Mouse (Mus musculus): ENCODE data around the gene Erg. TPM values are rescaled to one million over a fixed set of nuclear protein-coding genes. Genes with fewer than 3 reads are reported as not detected.

The Erg gene
- total RNA-seq, 1 experiment from 2014 or later: 272 TPM

DNA sequence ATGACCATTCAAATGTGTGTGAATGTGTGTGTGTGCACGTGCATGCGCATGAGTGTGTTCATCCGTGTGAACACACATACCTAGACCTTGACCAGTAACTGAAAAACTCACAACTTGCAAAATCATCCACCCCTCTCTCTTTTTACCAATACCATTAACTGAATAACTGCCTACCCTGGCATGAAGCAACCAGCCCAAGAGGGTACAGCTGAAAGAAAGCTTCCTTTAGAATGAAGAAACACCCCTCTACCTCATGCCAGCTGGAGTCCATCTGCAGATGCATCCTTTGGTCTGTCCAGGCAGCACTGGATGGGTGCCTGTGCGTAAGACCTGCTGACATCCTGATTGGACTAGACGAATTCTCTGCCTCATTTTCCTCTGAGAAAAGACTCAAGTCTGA lies 198.1 kb downstream of the Erg start:
- ATAC-seq (replicated peaks in 1 of 2; ENCODE audit: insufficient read depth in 1 of 2, low FRiP score in 2 of 2, low TSS enrichment in 1 of 2, low read depth in 1 of 2, poor library complexity in 2 of 2, severe bottlenecking in 2 of 2): no peak

DNA sequence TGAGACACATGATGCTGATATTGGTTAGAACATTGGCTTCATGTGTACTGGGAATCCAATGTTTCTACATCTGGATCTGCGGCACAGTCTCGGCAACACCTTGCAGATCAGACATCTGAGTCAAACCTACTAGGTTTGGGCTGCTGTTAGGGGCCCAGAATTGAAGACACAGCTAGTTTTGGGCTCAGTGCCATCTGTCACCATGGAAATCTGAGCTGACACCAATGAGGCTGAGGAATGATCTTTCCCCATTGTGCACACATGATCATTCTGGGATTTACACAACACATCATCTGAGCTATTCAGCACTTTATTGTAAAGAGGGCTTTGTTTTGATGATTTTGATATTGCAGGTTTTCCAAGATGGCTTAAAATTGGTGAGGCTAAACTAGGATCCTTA lies 199.4 kb downstream of the Erg start:
- ATAC-seq (replicated peaks in 1 of 2; ENCODE audit: insufficient read depth in 1 of 2, low FRiP score in 2 of 2, low TSS enrichment in 1 of 2, low read depth in 1 of 2, poor library complexity in 2 of 2, severe bottlenecking in 2 of 2): no peak

DNA sequence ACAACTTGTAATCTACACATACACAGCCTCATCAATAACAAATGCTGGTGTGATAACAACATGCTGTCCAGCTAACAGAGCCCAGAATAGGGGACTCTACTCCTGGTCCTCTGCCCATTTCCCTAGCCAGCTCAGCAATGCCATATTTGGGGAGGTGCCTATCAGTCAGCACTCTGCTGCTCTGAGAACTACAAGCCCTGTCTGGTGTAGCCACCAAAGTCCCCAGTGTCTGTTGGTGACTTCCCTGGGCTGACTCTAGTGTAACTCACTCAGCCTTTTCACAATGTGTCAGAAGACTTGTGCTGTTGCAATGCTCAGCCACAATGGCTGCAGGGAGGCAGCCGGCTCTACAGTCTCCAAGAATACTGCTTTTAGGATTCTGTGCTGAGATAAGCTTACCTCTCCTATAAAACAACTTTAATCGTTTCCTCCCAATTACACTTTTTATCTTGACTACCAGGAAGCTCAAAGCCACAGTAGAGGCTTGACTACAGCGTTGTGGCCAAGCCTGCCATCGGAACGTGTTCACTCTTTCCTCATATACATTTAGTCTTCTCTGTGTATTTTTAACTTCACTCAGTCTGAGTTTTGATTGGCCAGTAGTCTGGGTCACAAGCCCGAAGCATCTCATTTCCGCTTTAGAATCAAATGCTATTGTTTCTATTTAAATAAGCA lies 201.0 kb downstream of the Erg start:
- peak; percentile 17 to 41; a peak in 1 of 4 replicates for ATAC-seq (replicated peaks in 1 of 2; ENCODE audit: insufficient read depth in 1 of 2, low FRiP score in 2 of 2, low TSS enrichment in 1 of 2, low read depth in 1 of 2, poor library complexity in 2 of 2, severe bottlenecking in 2 of 2)

DNA sequence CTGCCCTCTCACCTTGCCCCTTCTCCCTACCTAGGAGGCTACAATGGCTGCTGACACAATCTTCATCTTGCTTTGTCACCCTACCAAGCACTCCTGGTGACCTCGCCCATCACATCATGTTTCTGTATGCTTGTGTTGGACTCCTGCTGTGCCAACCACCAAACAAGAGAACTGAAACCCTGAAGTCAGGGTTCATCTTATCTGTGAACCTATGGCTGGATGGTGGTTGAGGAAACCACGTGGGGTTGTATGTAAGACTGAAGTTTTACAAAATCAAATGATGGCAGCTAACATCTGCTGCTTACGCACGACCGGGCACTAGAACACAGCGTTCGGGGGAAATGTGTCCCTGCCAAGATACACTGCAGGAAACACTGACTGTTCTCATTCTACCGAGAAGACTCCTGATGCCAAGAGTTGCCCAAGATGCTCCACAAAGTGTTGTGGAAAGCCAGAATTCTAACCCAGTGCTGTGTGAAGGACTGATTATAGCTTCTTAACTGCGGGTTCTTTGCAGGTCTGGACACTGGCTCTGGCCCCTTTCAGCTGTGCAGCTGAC lies 201.7 kb downstream of the Erg start:
- ATAC-seq (replicated peaks in 1 of 2; ENCODE audit: insufficient read depth in 1 of 2, low FRiP score in 2 of 2, low TSS enrichment in 1 of 2, low read depth in 1 of 2, poor library complexity in 2 of 2, severe bottlenecking in 2 of 2): no peak

DNA sequence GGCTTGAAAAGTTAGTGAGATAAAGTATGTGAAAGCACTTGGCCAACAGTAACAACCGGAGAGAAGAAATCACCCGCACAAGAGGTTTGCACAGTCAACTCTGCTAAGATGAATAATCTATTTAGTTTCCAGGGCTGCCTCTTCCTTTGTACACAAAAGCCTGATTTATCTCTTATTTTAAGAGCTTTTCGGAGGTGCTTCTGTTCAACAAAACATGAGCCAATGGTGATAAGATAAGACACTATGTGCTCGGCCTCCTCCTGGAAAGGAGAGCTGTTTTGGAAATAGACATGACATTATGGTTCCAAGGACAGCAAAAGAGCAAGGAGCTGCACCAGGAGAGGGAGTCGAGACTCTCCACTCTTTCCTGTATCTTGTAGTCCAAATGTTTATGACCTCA lies 204.1 kb downstream of the Erg start:
- no peak for ATAC-seq (replicated peaks in 1 of 2; ENCODE audit: insufficient read depth in 1 of 2, low FRiP score in 2 of 2, low TSS enrichment in 1 of 2, low read depth in 1 of 2, poor library complexity in 2 of 2, severe bottlenecking in 2 of 2)

DNA sequence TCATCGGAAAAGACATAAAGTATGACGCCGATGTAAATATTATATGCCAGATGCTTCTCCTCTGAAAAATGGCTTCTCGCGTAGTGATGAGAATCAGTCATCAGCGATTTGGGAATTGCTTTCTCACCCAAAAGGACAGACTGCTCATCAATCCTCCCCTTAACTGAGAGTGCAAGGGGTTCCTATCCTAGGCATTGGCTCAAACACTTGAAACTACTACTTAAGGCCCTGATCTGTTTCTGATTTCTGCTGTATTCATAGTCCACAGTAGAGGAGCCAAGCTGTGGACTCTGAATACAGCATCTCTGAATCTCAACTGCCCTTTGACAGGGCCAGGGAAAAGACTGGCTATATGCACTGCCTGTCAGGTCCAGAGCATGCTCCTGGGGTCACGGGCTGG lies 209.6 kb downstream of the Erg start:
- no peak for ATAC-seq (replicated peaks in 1 of 2; ENCODE audit: insufficient read depth in 1 of 2, low FRiP score in 2 of 2, low TSS enrichment in 1 of 2, low read depth in 1 of 2, poor library complexity in 2 of 2, severe bottlenecking in 2 of 2)

DNA sequence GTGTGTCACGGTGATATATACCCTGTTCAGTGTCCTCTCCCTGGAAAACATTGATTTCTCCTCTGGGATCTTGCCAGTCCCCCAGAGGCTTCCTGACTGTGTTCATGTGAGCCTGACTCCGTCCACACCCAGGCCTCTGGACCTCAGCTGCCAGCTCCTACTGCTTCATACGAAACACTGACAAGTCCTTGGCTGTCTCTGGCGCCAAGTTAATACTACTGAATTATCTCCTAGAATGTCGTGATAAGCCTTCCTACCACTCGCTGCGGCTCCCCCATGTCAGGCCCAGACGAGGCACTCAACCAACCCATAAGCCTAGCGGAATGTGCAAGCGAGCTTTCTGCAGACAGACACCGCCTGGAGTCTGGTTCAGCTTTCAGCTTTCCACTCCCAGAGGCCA lies 210.0 kb downstream of the Erg start:
- ATAC-seq (replicated peaks in 1 of 2; ENCODE audit: insufficient read depth in 1 of 2, low FRiP score in 2 of 2, low TSS enrichment in 1 of 2, low read depth in 1 of 2, poor library complexity in 2 of 2, severe bottlenecking in 2 of 2): no peak

DNA sequence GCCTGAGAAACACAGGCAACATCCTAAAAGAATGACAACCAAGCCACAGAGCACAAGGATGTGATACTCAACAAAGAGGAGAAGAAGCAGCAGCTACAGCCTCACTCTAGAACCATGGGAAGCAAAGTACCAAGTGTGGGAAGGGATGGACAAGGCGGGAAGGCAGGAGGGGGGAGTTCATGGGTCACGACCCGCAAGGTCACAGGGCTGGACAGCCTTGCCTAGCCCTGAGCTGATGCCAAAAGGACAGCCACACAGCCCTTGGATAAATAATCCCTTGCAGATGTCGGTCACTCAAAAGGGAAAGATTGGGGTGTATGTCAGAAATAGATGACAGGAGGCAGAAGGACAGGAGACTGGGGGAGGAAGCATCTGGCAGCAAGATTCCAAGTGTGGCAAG lies 211.7 kb downstream of the Erg start:
- no peak for ATAC-seq (replicated peaks in 1 of 2; ENCODE audit: insufficient read depth in 1 of 2, low FRiP score in 2 of 2, low TSS enrichment in 1 of 2, low read depth in 1 of 2, poor library complexity in 2 of 2, severe bottlenecking in 2 of 2)

DNA sequence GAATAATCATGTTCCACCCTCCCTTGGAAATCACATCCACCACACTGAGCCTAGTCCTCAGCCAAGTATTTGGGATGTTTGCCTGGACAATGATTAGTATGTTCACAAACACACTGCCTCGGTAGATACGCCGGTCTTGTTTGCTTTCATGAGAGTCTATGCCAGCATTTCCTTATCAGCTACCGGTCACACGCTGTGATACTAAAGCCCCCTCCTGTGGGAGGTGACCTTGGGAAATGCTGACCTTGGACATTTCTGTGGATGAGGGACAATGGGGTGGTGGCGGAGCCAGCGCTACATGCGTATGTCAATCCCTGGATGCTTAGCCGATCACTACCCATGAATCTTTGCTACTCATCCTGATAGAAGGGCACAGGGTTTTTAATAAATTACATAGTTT lies 213.4 kb downstream of the Erg start:
- no peak for ATAC-seq (replicated peaks in 1 of 2; ENCODE audit: insufficient read depth in 1 of 2, low FRiP score in 2 of 2, low TSS enrichment in 1 of 2, low read depth in 1 of 2, poor library complexity in 2 of 2, severe bottlenecking in 2 of 2)

DNA sequence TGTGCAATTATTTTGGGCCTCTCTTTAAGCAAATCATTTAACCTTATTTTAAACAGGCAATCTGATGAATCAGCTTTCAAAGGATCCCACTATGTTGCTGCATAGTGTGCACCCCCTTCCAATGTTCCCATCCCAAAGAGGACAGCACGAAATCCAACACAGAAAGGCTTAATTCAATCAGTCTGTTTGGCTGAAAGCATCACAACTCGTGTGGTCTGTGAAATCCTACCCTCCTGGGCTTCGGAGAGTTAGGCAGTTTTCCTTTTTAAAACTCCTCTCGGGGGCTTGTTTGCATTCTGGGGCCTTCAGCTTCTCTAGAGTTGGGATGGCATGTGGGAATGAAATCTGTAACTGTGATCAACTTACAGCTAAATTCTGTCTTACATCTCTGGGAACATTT lies 214.7 kb downstream of the Erg start:
- ATAC-seq (replicated peaks in 1 of 2; ENCODE audit: insufficient read depth in 1 of 2, low FRiP score in 2 of 2, low TSS enrichment in 1 of 2, low read depth in 1 of 2, poor library complexity in 2 of 2, severe bottlenecking in 2 of 2): no peak

DNA sequence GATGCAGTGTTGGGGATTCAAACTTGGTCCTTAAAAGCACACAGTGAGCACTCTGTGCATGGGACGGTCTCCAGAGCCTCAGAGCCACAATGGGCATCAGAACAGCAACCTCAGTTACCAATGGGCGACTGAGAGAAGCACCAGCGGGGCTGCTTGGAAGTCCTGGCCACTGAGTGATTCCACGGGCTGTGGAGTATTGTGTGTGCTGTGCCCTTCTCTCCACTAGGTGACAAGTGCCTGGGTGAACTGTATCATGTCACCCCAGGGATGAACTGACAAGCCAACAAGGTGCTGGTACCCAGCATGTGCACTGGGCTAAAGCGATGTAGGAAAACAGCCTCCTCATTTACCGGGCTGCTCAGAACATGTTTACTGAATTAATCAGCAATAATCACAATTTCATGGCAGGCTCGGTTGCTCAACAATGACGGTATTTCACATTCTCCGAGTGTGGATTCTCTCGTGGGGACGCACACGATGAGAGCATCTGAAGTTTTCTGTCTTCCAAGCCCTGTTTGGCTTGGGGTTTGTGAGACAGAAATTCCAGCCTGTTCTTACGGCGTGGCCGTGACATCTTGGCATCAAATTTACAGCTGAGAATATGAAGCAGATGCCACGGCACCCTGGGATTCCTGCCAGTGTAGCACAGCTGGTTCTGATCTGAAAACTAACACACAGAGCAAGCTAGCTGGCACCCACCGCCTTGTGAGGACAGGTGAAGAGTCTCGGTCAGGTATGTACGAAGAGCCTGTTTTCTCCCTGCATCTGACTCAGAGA lies 219.2 kb downstream of the Erg start:
- ATAC-seq (replicated peaks in 1 of 2; ENCODE audit: insufficient read depth in 1 of 2, low FRiP score in 2 of 2, low TSS enrichment in 1 of 2, low read depth in 1 of 2, poor library complexity in 2 of 2, severe bottlenecking in 2 of 2): no peak

DNA sequence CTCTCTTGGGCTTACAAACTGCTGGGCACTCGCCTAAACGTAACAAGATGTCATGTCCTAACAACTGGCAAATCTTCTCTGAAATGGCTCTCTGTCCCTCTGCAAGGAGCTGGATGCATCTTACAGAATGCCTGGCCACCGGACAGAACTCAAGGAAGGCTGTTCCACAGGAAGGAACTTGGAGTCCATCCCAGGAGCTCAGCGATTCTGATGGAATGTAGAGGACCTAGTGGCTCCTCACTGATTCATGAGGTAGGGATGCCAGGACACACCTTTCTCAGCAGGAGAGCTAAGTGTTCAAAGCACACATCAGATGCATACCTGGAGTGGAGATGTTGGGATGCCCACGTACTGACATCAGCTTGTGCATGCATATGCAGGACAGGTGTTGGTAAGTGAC lies 221.2 kb downstream of the Erg start:
- no peak for ATAC-seq (replicated peaks in 1 of 2; ENCODE audit: insufficient read depth in 1 of 2, low FRiP score in 2 of 2, low TSS enrichment in 1 of 2, low read depth in 1 of 2, poor library complexity in 2 of 2, severe bottlenecking in 2 of 2)

DNA sequence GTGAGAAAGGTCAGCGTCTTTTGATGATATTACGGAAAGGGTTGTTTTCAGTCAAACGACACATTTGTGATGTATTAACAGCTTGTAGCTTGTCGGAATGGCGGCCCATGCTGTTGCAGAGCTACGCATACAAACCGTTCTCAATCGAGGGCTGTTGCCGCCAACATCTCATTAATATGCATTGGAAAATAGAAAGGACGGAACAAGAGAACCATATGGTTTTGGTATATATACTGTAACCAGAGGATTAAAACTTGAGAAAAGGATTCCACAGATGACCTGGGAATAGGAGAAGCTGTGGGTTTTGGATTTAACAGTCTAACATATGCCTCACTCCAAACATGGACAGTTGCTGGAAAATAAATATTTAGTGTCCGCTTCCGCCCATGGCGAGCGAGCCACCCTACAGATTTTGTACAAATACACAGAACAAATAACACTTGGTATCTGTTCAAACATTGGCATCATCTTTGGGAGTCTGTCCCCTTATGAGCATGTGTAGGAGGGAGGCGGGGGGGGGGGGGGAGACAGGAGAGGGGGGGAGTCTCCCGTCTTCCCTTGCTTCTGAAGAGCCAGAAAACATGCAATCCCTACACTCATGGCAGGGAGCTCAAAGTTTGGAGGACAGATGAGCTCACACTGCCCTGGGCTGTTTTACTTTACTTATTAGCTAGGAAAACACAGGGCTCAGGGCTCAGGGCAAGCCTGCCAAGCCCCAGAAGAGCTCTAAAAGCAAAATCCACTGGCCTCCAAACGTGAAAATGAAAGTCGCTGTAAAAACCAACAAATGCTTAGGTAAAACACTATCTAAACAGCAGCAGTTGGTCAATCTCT lies 222.5 kb downstream of the Erg start:
- ATAC-seq (replicated peaks in 1 of 2; ENCODE audit: insufficient read depth in 1 of 2, low FRiP score in 2 of 2, low TSS enrichment in 1 of 2, low read depth in 1 of 2, poor library complexity in 2 of 2, severe bottlenecking in 2 of 2): no peak

DNA sequence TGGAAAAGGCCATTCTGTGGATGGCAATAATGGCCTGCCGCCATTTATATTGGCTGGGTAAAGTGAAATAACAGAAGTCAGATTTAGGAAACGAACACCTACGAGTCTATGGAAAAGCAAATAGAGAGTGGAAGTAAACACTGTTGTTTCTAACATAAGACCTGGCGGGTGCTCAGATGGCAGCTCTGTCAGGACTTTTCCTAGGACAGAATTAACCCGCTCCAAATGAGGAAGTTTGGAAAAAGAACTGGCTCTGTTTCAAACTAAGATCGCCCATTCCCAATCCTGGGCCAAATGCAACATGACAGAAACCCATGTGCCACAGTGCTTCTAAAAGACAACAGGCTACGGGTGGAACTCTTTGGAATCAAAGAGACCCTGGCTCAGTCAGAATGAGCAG lies 224.4 kb downstream of the Erg start:
- ATAC-seq (replicated peaks in 1 of 2; ENCODE audit: insufficient read depth in 1 of 2, low FRiP score in 2 of 2, low TSS enrichment in 1 of 2, low read depth in 1 of 2, poor library complexity in 2 of 2, severe bottlenecking in 2 of 2): no peak

DNA sequence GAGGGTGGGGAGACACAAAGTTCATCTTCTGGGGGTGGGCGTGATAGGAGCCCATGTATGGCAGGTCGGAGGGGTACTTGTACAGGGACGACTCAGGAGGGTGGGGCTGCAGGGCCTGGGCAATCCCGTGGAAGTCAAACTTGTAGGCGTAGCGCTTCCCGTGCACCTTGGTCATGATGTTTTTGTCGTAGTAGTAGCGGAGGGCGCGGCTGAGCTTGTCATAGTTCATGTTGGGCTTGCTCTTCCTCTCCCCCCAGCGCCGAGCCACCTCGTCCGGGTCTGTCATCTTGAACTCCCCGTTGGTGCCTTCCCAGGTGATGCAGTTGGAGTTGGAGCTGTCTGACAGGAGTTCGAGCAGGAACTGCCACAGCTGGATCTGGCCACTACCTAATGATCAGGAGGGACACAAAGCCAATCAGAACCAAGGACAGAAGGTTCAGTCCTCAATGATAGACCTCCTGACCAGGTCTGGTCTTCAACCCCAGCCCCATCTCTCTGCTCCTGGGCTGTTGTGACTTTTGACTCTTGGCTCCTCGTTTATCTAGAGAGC lies 225.4 kb downstream of the Erg start:
- ATAC-seq (replicated peaks in 1 of 2; ENCODE audit: insufficient read depth in 1 of 2, low FRiP score in 2 of 2, low TSS enrichment in 1 of 2, low read depth in 1 of 2, poor library complexity in 2 of 2, severe bottlenecking in 2 of 2): no peak

DNA sequence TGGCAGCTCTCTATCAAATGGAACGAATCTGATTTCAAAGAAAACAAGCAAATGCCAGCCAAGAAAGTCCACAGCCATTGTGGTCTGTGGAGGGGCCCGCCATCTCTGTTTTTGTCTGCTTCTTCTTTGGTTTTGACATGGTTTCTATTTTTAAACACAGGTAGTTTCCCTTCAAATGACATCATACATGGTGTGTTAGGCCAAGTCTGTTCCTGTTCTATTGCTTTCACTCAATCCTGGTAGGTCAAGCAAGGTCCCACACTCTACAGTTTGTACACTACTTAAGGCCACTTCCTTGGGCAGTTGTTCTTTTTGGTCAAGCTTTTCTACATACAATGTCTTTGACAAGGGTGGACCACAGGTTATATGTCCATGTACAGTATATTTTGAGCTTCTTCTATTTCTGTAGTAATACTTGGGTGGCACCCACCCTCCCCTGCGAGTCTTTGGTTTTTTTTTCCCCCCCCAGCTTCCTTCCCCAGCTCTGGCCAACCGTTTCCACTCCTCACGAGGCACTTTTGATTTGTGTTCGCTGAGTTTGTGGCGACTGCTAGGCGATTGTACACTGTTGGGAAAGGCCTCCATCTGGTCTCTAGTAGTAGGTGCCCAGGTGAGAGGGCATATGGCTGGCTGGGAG lies 226.1 kb downstream of the Erg start:
- ATAC-seq (replicated peaks in 1 of 2; ENCODE audit: insufficient read depth in 1 of 2, low FRiP score in 2 of 2, low TSS enrichment in 1 of 2, low read depth in 1 of 2, poor library complexity in 2 of 2, severe bottlenecking in 2 of 2): no peak

All from hematopoietic stem cell, adult 5-6 weeks (primary cell).